Mouse (Mus musculus) CD4-positive, CD25-positive, alpha-beta regulatory T cell, adult 4 months (primary cell): Measurements from ENCODE around the gene Syvn1. TPM values are rescaled to one million over a fixed set of nuclear protein-coding genes. Genes with fewer than 3 reads are reported as not detected.

Experiments
- ATAC-seq: one replicate; pipeline ENCODE4 v1.8.0; 2017
- polyA plus RNA-seq, 2 experiments: library from polyadenylated mRNA; unstranded; fragments of 100-300 nt; shearing (Covaris generic); gene quantifications; one replicate each; pipeline ENCODE4 v1.2.1; 2017

Gene Syvn1
- polyA plus RNA-seq, 2 experiments from 2014 or later: 13.4 to 17.1 TPM

- no peak for ATAC-seq
Observed at GRCm38 (mm10) chr19:6069851-6070250, 23.5 kb downstream of the Syvn1 start.

- no peak for ATAC-seq
Observed at GRCm38 (mm10) chr19:6070571-6071250, 24.3 kb downstream of the Syvn1 start.

- ATAC-seq: no peak
Observed at GRCm38 (mm10) chr19:6071261-6071660, 24.9 kb downstream of the Syvn1 start.

- ATAC-seq: no peak
Observed at GRCm38 (mm10) chr19:6073889-6074288, 27.5 kb downstream of the Syvn1 start.

GRCm38 (mm10) chr19:6076564-6077393 lies 30.4 kb downstream of the Syvn1 start, which contains the start of gene Vps51:
Gene Vps51, minus strand, starts transcription at chr19:6077231.
- ATAC-seq: peak; percentile 99

- ATAC-seq: no peak
Observed at GRCm38 (mm10) chr19:6079983-6080480, 33.7 kb downstream of the Syvn1 start, which contains the start of gene Tmem262. Gene Tmem262, plus strand, starts transcription at chr19:6080033.

GRCm38 (mm10) chr19:6082156-6082555 lies 35.8 kb downstream of the Syvn1 start, which contains the start of gene Gm28374:
Gene Gm28374, minus strand, starts transcription at chr19:6082256.
- ATAC-seq: no peak

GRCm38 (mm10) chr19:6084478-6085248 lies 38.3 kb downstream of the Syvn1 start, which contains the start of the genes Zfpl1 and Cdca5:
Gene Zfpl1, minus strand, starts transcription at chr19:6084956.
Gene Cdca5, plus strand, starts transcription at chr19:6084983.
- ATAC-seq: peak; percentile 94

- ATAC-seq: peak; percentile 78
Observed at GRCm38 (mm10) chr19:6085417-6085879, 39.1 kb downstream of the Syvn1 start.

- no peak for ATAC-seq
Observed at GRCm38 (mm10) chr19:6088841-6089240, 42.5 kb downstream of the Syvn1 start.

- ATAC-seq: no peak
Observed at GRCm38 (mm10) chr19:6094119-6094518, 47.7 kb downstream of the Syvn1 start, which contains the start of gene AC131692.1. Gene AC131692.1, plus strand, starts transcription at chr19:6094419.

GRCm38 (mm10) chr19:6097847-6098246 lies 51.5 kb downstream of the Syvn1 start:
- ATAC-seq: no peak

- no peak for ATAC-seq
Observed at GRCm38 (mm10) chr19:6101186-6101585, 54.8 kb downstream of the Syvn1 start.

- ATAC-seq: no peak
Observed at GRCm38 (mm10) chr19:6102169-6102853, 55.9 kb downstream of the Syvn1 start.

Other genes with a start within 250 kb of the Syvn1 start
- 10 to 100 TPM; 62.6 to 85.3 TPM for gene Frmd8, start 171.3 kb upstream of the Syvn1 start, polyA plus RNA-seq
- gene Slc25a45, start 168.8 kb upstream of the Syvn1 start, polyA plus RNA-seq: 10 to 100 TPM; 51.6 to 73.7 TPM
- under 1 TPM; 0.51 to 0.84 TPM for gene Tigd3, start 152.4 kb upstream of the Syvn1 start, polyA plus RNA-seq
- 100 to 1,000 TPM; 214 to 296 TPM for gene Dpf2, start 133.6 kb upstream of the Syvn1 start, polyA plus RNA-seq
- under 1 TPM in 1 of 2 experiments, not detected in 1; 0.34 TPM for gene Cdc42ep2, start 121.8 kb upstream of the Syvn1 start, polyA plus RNA-seq
- gene Pola2, start 82.4 kb upstream of the Syvn1 start, polyA plus RNA-seq: 10 to 100 TPM; 13.8 to 15.8 TPM
- not detected for gene Slc22a20, start 60.4 kb upstream of the Syvn1 start, polyA plus RNA-seq
- gene Capn1, start 30.7 kb upstream of the Syvn1 start, polyA plus RNA-seq: 10 to 100 TPM; 40.2 to 45.3 TPM
- gene Mrpl49, start 11.2 kb downstream of the Syvn1 start, polyA plus RNA-seq: 10 to 100 TPM; 33.9 to 37.5 TPM
- gene Fau, start 11.3 kb downstream of the Syvn1 start, polyA plus RNA-seq: 1,000 to 10,000 TPM; 2,365 to 3,114 TPM
- 1 to 10 TPM; 5.7 to 6.7 TPM for gene Znhit2, start 14.6 kb downstream of the Syvn1 start, polyA plus RNA-seq
- 1 to 10 TPM; 5.5 to 7.1 TPM for gene Tm7sf2, start 21.8 kb downstream of the Syvn1 start, polyA plus RNA-seq
- gene Vps51, start 30.7 kb downstream of the Syvn1 start, polyA plus RNA-seq: 10 to 100 TPM; 27.9 to 39.0 TPM
- gene Tmem262, start 33.5 kb downstream of the Syvn1 start, polyA plus RNA-seq: not detected
- not detected for gene Gm28374, start 35.7 kb downstream of the Syvn1 start, polyA plus RNA-seq
- 10 to 100 TPM; 36.7 to 51.4 TPM for gene Zfpl1, start 38.4 kb downstream of the Syvn1 start, polyA plus RNA-seq
- 1 to 10 TPM; 3.5 to 5.5 TPM for gene Cdca5, start 38.4 kb downstream of the Syvn1 start, polyA plus RNA-seq
- not detected for gene AC131692.1, start 47.8 kb downstream of the Syvn1 start, polyA plus RNA-seq
- gene Naaladl1, start 59.2 kb downstream of the Syvn1 start, polyA plus RNA-seq: under 1 TPM in 1 of 2 experiments, not detected in 1; 0.17 TPM
- gene Sac3d1, start 72.1 kb downstream of the Syvn1 start, polyA plus RNA-seq: 1 to 10 TPM in 1 of 2 experiments, under 1 TPM in 1; 0.43 to 2.2 TPM
- gene Snx15, start 81.7 kb downstream of the Syvn1 start, polyA plus RNA-seq: 10 to 100 TPM; 20.9 to 26.5 TPM
- gene Batf2, start 94.4 kb downstream of the Syvn1 start, polyA plus RNA-seq: not detected
- gene Arl2, start 95.0 kb downstream of the Syvn1 start, polyA plus RNA-seq: 10 to 100 TPM; 17.1 to 31.5 TPM
- gene Majin, start 137.8 kb downstream of the Syvn1 start, polyA plus RNA-seq: under 1 TPM in 1 of 2 experiments, not detected in 1; 0.90 TPM
- gene Gpha2, start 179.8 kb downstream of the Syvn1 start, polyA plus RNA-seq: not detected
- 1 to 10 TPM; 1.2 to 1.6 TPM for gene Ppp2r5b, start 189.3 kb downstream of the Syvn1 start, polyA plus RNA-seq
- gene Atg2a, start 195.1 kb downstream of the Syvn1 start, polyA plus RNA-seq: 10 to 100 TPM; 10.4 to 14.7 TPM
- 10 to 100 TPM in 1 of 2 experiments, 1 to 10 TPM in 1; 6.4 to 22.8 TPM for gene Ehd1, start 230.1 kb downstream of the Syvn1 start, polyA plus RNA-seq